Mouse (Mus musculus) megakaryocyte-erythroid progenitor cell, adult 5-6 weeks (primary cell): ENCODE results near the gene 0610012G03Rik. TPM values are rescaled to one million over a fixed set of nuclear protein-coding genes. Genes with fewer than 3 reads are reported as not detected.
"Not testable (repeated sequence)": the region's sequence is repeated elsewhere in the genome, so short reads cannot be mapped to it uniquely, and the experiment has no call there.

Experiments used
- ATAC-seq: replicated peaks from 2 replicates; pipeline ENCODE4 v1.8.0; 2016; ENCODE audit warnings: mild to moderate bottlenecking, inconsistent platforms; ENCODE audit not compliant: severe bottlenecking, poor library complexity, low FRiP score, low TSS enrichment
- total RNA-seq, 2 experiments: library from RNA; stranded (forward) in 1 of 2; stranded (reverse) in 1 of 2; fragments of 200-1000, 215-1000 nt in 1 of 2; fragments of >200 nt in 1 of 2; fragmentation: Nextera tagmentation in 1 of 2; gene quantifications; 2 replicates each; pipeline ENCODE4 v1.2.3; 2014 to 2017

Gene 0610012G03Rik
- total RNA-seq (2014; fragmentation: Nextera tagmentation) (35.2 and 39.0 TPM in 2 replicates), total RNA-seq (2017) (8.3 and 14.3 TPM in 2 replicates)

GRCm38 (mm10) chr16:31948345-31948774 lies at the start of gene 0610012G03Rik, which contains the start of gene Ncbp2:
Gene 0610012G03Rik, minus strand, starts transcription at chr16:31948494.
Gene Ncbp2, plus strand, starts transcription at chr16:31948513.
- peak; percentile 81 for ATAC-seq

- no peak for ATAC-seq
Observed at GRCm38 (mm10) chr16:31996371-31996770, 48.1 kb upstream of the 0610012G03Rik start.

GRCm38 (mm10) chr16:31993946-31994345 lies 45.7 kb upstream of the 0610012G03Rik start:
- ATAC-seq, result no peak

GRCm38 (mm10) chr16:31993195-31993594 lies 44.9 kb upstream of the 0610012G03Rik start:
- no peak for ATAC-seq

- ATAC-seq, result no peak
Observed at GRCm38 (mm10) chr16:31992039-31992438, 43.7 kb upstream of the 0610012G03Rik start.

GRCm38 (mm10) chr16:31980946-31981345 lies 32.7 kb upstream of the 0610012G03Rik start:
- ATAC-seq, result no peak

GRCm38 (mm10) chr16:31979501-31979900 lies 31.2 kb upstream of the 0610012G03Rik start:
- ATAC-seq, result no peak

GRCm38 (mm10) chr16:31975258-31975657 lies 27.0 kb upstream of the 0610012G03Rik start:
- no peak for ATAC-seq

GRCm38 (mm10) chr16:31963224-31963623 lies 14.9 kb upstream of the 0610012G03Rik start:
- no peak for ATAC-seq

- ATAC-seq, result no peak
Observed at GRCm38 (mm10) chr16:31947901-31948316, 385 bp downstream of the 0610012G03Rik start.

- ATAC-seq, result no peak
Observed at GRCm38 (mm10) chr16:31947333-31947732, 961 bp downstream of the 0610012G03Rik start.

GRCm38 (mm10) chr16:31945986-31946385 lies 2.3 kb downstream of the 0610012G03Rik start:
- ATAC-seq, result not testable (repeated sequence)

- ATAC-seq, result no peak
Observed at GRCm38 (mm10) chr16:31945372-31945771, 2.9 kb downstream of the 0610012G03Rik start.

GRCm38 (mm10) chr16:31944698-31945255 lies 3.5 kb downstream of the 0610012G03Rik start:
- no peak for ATAC-seq

GRCm38 (mm10) chr16:31943980-31944379 lies 4.3 kb downstream of the 0610012G03Rik start:
- peak; percentile 60 for ATAC-seq

GRCm38 (mm10) chr16:31940586-31940985 lies 7.7 kb downstream of the 0610012G03Rik start:
- no peak for ATAC-seq

- ATAC-seq, result no peak
Observed at GRCm38 (mm10) chr16:31938856-31939255, 9.4 kb downstream of the 0610012G03Rik start.

- no peak for ATAC-seq
Observed at GRCm38 (mm10) chr16:31936568-31936967, 11.7 kb downstream of the 0610012G03Rik start.

GRCm38 (mm10) chr16:31935091-31935979 lies 13.0 kb downstream of the 0610012G03Rik start:
- ATAC-seq, result no peak

GRCm38 (mm10) chr16:31934550-31935010 lies 13.7 kb downstream of the 0610012G03Rik start:
- ATAC-seq, result no peak
